Mouse (Mus musculus) adrenal gland, adult 18-20 months (tissue): ENCODE measurements at regions not wholly inside any gene's neighbourhood (a gene's known extent, or its start where the extent isn't known, plus 50 kb on each side); places are given as distances from the start of the nearest gene placed in this dataset.

Source experiments
- DNase-seq, 2 experiments: peaks; one replicate each; pipeline ENCODE4 v3.0.0; 2021 to 2022; ENCODE audit warnings: low spot score in 2 of 2

DNA sequence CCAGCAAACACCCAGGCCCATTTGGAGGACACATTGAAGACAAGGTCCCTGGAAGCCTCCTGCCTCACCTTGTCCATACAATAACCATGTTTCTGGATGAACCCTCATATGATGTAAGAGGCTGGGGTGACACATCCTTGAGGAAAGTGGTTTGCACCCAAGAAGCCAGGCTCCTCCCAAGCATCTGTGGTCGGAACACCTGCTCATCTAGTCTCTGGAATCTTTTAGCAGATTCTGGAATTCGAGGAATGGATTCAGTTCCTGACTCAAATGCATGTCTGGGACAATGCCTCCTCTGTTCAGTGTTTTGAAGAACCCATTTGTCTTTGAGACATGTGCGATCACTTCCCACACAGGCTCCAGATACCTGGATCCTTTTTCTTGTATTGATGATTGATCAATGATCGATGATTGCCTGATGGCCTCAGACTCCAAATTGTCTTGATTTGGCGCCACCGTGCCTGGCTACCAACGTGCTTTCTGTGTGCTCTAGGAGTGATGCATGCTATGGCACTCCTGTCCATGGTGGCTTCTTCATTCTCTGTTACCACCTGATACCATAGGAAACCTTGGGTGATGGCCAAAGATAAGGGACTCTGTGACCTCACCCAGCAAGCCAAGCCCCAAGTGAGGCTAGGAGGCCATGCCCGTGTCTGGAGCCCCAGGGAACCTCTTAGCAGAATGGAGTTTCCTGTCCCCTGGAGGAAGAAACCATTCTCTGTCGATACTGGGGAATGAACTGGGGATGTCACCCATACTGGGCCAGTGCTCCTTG lies 126.7 kb downstream of the Mn1 start:
- no peak for DNase-seq

DNA sequence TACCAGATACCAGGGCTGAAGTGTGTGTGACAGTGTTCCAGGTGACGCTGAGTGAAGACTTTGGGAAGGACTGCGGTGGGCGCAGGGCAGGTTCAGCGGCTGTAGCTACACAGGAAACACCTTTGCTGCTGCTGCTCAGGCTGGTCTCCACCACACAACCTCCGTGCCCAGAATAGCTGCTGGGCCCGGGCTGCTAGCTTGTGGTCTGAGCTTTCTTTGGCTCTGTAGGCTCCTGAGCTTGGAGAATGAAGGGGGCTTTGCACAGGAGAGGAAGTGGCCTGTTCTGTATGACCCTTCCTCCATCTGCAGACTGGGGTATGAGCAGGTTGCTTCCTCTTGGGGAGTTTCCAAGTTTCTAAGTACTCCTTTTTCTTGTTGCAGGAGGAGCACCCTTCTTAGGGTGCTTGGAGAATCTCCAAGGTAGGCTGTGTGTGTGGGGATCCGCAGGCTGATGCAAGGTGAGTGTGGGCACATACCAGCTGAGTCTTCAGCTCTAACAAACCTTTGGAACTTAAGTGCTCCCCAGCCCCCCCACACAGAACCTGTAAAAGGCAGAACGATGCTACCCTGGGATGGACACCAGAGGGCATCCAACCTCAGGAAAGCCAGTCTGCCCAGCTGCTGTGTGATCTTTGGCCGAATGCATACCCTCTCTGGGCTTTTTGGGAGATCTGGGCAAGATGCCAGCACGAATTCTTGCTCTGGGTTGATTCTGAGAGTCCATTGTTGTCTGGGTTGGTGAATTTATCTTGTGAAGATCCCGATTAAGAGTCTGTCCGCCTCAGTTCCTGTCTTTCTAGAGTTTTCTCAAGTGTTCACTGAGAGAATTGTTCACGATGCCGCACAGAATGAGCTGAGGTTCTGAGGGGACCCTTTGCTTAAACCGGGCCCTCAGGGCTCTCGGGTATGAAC lies 136.6 kb downstream of the Mn1 start:
- DNase-seq, result no peak

DNA sequence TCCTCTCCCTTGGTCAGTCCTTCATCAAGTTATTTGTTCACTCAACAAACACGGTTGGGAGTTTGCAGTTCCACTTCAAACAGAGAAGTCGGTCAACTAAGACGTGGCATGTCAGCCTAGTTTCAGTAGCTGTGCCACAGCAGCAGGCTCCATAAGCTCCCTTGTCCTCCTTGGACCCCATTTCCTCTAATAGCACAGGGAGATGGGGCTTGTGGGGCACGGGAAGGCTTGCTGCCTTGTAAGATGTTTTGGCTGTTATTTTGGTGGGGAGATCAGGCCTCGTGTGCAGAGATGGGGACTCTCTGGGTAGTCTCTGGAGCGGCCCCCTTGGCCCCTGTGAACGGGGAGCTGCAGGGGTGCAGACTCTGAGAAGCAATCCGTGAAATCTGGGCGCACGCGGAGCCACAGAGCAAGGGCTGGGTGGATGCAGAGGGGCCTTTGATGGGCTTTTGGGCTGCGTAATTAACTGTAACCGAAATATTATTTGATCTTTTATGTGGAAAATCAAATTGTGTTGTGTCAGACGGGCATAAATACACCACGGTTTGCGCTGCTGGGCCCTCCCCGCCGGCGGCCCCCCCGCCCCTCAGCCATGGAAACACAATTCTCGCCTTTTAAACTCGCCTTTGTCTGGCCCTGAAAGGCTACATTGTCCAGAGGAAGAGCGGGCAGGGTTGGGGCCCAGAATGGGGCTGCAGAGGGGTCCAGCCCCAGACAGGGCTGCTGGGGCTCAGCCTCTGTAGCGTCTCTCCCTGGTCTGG lies 137.6 kb downstream of the Mn1 start:
- DNase-seq, result no peak

DNA sequence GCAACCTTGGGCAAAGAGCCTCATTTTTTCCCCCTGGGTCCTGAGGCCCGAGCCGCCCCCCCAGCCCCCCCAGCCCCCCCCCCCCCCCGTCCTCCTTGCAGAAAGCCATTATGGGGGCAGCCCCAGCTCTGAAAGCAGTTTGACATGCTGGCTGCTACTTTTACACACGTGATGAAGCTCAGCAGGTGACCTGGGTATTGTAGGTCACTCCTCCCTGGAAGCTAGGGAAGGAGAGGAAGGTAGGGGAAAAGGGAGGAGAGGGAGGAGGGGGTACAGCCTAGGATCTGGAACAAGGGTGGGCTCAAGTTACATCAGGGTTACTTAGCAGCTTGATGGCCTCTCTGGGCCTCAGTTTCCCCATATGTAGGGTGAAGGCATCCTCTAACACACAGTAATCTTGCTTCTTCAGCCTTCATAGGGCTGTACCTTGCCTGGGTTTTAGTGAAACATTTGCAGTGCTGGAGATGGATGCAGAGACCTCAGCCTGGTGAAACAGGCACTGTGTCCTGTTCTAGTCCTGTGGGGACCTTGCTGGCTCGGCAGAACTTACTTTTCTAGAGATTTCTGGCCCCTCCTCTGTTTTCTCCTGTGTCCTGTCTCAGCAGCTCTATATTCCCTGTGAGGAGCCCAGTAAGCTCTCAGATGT lies 138.3 kb downstream of the Mn1 start:
- no peak for DNase-seq

DNA sequence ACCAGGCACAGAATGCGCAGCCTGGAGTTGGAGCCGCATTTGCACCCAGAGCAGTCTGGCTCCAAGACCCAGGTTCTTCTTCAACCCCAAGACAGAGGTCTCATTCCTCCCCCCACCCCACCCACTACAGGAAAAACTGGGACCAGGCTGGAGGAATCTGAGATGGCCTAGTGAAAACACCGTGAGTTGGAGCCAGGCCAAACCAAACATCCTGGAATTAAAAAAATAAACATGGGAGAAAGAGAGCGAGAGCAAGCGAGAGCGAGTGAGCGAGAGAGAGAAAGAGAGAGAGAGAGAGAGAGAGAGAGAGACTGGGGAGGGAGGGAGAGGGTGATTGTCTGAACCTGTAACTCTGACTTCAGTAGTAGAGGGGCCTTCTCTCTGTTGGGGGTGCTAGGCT lies 138.8 kb downstream of the Mn1 start:
- no peak for DNase-seq

DNA sequence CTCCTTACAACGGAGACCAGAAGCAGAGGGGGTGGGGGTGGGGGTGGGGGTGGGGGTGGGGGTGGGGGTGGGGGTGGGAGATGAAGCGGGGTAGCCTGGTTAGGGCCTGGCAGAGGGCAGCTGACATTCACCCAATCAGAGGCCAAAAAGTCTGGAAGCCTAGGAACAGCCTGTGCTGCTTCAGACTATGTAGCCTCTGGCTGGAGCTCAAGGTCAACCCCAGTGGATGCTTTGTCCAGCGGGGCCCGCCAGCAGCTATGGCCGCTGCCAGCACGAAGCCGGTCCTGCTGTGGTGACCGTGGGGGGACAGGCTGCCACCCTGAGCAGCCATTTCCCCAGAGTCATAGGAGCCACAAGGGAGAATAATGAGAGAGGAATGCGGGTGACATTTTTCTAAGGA lies 143.3 kb downstream of the Mn1 start:
- DNase-seq, result no peak

DNA sequence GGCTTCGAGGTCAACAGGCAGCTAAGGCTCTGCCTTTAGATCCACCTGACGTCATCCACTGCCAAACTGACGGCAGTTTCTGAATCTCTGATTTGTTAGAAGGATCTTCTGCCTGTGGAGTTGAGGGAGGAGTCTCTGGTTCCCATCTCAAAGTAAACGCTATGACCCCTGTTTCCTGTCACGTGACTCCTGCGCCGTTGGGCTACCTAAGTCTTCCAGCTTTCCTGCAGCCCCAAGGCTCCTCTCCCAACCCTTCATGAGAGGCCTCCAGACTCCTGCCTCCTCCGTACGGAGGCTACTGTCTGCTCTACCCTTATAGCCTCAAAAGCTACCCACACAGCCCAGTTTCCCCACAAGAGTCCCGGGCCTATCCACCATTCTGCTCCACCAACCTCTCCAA lies 144.1 kb downstream of the Mn1 start:
- no peak for DNase-seq

DNA sequence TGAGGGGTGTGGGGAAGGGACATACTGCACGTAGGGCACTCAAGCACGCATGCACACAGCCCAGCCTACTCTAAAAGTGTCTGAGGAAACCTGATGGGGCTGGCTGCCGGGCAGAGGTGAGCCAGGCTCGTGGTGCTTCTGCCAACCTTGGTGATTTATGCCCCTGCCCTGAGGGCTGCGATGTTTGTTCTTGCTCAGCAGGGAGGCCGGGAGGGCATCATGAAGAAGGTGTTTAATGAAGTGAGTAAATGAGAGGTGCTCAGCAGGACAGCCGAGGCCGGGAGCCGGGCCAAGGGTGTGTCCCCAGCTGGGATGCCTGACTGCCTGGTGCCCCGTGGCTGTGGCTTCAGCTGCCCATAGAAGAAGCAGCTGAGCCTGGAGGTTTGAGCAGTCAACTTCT lies 153.7 kb downstream of the Mn1 start:
- DNase-seq, result no peak

DNA sequence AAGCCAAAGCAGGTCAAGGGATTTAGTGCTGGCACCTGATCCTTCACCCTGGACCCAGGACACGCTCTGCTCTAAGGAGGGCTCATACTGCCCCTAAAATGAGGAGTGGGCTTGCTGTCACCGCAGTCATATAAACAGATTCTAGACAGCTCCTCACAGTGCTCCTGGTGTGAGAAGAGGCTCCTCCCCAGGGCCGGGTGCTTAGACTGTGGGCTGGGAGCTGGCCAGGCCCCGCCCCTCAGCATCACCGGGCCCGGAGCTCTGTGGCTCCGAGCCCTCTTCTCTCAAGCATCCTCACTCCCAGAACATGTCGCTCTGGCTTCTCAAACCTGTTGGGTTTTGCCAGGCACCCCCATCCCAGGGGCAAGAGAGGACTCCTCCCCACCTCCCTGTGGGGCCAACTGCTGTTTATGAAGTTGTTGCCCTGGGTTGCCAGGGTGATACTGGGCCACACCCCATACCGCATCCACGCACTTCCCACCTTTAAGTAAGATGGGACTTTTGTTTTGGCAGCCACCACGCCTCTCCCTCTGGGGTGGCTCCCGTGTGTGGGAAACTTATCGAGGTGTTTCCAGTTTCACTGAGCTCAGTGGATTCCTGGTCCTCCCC lies 156.2 kb downstream of the Mn1 start:
- no peak for DNase-seq

DNA sequence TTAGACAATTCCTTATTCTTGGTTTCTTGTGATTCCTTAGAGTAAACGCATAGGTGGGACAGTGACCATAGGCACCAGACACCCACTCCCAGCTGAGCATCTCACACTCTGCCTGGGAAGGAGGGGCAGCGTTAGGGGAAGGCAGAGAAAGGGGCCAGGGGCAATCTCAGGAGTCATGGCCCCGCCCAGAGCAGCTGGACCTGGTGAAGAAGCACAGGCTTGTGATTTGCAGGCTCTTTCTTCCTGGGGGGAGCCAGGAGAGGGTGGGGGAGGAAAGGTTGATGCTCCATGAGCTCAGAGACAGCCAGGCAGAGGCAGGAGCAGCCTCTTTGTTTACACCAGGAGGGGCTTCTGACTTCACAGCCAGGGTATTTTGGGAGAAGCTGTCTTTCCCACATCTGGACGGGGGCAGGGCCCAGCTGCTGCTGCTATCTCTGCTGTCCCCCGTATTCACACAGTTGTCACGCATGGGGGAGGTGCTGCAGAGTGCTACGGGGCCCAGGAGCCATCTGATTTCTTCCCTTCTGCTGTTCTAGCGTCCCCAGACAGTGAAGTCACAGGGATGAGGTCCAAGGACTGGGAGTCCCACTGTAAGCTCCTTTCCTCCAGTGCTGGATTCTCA lies 157.2 kb downstream of the Mn1 start:
- no peak for DNase-seq

DNA sequence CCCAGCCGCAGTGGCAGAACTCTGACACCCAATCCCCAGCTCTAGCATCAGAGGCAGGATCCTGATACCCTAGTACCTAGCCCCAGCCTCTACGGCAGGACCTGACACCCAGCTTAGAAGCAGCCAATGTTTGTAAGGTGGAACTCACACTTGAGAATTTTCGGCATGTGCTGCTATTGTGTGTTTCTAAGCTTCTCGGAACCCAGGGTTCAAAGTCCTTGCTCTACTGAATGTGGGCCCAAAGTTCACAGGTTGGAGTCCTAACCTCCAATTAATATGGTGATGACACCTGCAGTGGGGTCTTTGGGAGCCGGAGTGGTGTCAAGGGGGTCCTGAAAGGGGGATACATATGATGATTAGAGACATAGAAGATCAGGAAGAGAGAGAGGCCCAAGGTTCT lies 158.2 kb downstream of the Mn1 start:
- DNase-seq, result no peak

DNA sequence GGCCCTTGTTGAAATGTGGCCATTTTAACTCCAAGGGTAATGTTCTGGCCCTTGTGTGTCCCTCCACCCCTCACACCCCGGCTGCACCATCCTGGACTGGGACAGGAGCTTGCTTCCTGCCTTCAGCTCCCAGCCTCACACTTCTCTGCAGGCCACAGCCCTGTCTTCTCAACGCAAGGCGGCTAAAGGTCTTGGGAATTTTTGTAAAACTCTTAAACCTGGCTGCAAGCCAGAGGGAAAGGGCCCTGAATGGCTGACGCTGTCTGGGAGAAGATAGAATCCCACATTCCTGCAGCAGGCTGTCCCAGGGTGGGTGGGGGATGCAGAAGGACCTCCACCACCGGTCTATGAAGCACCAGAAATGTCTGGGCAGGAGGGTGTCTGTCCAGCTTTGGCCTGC lies 156.3 kb upstream of the Gm26897 start:
- no peak for DNase-seq

DNA sequence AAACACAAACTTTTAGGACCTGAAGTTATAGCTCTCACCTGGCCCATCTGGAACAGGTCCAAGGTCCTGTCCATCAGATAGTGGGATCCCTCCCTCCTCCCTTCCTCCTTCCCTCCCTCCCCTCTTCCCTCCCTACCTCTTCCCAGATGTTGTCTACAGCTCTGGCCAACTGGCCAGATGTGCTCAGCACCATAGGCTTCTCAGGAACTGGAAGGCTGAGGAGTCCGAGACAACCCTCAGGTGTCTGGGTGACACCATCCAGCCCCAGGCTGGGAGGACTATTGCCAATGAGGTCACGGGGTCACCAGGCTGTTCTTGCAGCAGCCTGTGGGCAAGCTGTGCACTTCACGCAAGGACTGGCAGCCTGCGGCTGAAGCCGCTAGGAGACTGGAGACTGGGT lies 155.6 kb upstream of the Gm26897 start:
- DNase-seq, result no peak

DNA sequence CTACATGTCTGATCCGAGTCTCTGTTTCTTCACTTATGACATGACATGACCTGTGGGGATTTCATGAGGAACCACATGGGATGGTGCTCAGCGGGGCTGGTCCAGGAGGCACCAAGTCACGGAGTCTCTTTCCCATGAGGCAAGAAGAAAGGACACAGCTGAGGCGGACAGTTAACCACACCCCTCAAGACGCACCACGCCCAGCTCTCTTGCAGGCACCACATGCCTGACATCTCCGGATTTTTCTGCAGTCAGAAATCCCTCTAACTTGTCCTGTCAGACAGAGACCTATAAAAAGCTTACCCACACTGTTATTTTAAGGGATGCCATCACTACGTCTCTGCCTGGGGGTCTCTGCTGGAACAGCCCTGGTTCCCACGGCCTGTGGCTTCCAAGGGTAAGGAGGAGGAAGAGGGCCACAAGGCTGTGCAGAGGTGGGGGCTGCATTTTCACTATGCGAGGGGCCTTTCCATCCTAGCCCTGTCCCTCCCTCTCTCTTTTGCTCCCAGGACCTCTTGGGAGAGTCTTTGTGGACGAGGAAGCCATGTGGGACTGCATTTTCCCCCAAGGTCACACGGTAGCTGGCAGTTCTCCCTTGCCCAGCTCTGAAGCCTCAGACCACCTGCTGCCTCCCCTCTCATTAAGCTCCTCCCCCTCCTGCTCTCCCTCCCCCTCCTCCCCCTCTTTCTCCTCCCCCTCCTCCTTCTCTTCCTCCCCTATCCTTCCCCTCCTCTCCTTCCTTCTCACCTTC lies 154.6 kb upstream of the Gm26897 start:
- no peak for DNase-seq

DNA sequence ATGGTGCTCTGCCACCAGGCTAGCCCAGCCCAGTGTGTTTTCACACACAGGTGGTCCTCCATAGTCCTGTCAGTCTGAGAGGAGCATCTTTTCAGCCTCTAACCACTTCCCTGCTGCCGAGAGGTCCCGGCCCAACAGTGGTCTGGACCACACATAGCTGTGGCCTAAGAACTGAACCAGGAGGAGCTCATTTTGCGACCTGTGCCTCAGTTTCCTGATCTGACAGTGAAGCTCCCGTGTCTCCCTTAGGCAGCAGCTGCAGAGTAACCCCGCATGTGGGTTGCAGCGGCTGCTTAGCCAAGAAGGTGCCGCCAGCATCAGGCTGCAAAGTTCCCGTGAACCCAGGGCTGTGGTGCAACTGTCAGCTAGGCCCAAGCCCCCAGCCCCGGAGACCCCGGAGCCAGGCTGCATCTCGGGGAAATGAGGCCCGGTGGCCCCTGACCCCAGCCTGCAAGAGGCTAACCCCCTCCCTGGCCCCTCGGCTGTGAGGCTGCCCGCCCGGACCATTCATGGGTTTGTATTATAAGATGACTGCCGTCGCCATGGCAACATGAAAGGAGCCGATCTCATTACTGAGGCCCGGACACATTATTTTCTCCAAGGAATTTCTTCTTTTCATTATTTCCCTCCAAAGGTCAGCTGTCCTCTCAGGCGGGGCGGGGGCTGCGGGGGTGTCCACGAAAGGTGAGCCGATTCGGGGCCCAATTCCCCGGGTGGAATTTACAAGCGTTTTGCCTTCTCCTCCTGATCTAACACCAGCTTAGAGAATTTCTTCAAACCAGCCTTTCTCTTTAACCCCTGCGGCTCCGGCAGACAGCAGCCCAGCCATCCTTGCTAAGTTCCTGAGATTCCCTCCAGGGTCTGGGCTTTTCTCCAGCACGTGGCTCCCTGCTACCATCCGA lies 152.6 kb upstream of the Gm26897 start:
- DNase-seq, result no peak

DNA sequence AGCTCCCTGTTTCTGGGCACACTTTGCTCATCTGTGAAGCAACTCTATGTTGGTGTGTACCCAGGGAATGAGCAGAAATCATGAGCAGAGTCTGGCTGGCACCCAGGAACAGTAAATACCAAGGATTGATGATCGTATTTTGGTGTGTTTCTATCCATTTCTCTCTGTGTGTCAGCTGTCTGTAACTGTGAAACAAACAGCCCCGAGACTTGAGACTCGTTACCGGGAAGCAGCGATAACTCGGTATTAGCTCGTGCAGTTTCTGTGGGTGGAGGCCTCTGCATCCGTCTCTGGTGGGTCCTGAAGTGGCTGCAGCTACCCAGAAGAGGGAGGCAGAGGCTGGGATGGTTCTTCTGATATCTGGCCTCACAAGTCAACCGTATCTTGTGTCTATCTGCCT lies 151.7 kb upstream of the Gm26897 start:
- DNase-seq, result no peak

DNA sequence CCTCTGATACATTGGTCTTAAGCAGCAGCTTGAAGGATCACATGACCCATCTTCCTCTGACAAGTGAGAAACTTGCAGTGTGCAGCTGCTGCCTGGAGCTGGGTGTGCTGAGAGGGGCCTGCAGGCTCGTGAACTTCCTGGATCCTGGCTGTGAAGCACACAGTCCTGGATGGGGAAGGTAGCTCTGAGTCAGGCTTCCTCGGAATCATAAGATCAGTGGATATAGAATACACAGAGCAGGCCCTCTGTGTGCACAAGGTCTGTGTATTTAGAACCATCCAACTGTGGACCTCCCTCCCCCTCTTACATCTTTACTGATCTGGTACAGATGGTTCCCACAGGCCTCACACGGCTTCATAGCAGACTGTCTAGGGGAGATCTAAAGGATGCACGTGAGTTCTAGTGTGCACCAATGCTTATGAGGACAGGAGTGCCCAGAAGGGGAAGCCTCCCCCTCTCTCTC lies 143.1 kb upstream of the Gm26897 start:
- DNase-seq, result no peak

DNA sequence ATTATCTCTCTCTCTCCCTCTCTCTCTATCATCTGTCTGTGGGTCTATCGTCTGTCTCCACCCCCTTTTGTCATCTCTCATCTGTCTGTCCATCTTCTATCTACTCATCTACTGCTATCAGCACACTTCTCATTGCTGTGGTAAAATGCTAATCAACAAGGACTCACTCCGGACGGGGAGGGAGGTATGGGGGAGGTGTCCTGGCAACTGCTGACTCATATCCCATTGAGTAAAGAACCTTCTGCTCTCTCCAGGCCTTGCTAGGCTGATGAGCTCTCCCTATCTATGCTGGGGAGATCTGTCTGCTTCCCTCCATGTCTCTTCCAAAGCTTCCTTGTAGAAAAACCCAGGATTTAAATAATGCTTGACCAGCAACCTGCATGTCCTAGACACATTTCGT lies 140.9 kb upstream of the Gm26897 start:
- no peak for DNase-seq

DNA sequence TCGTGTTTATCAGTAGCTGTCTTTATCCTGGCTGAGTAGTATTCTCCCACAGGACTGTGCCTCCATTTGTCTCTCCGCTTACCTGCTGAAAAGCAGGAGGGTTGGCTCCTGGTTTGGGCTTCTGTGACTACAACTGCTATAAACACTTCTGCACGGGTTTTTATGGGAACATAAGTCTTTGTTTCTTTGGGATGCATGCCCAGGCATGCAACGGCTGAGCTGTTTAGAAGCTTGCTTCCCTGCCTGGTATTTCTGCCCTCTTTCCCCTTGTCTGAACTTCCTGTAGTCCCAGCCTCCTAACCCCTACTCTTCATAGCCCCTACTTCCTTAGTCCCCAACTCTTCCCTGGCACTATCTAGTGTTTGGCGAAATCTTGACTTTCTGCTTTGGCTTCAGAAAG lies 139.6 kb upstream of the Gm26897 start:
- no peak for DNase-seq
